Mouse (Mus musculus) intestine, embryonic 14.5 days (tissue): Measurements from ENCODE around the gene Ccdc142. TPM values are rescaled to one million over a fixed set of nuclear protein-coding genes. Genes with fewer than 3 reads are reported as not detected.

Experiments used
- ATAC-seq: fragments of 200-750 bp; cut with Nextera tagmentation; replicated peaks from 2 replicates; pipeline ENCODE4 v1.8.0; 2017; ENCODE audit warnings: low read depth, moderate number of reproducible peaks, moderate TSS enrichment, moderate library complexity; ENCODE audit not compliant: low FRiP score, low TSS enrichment
- DNase-seq: peaks from one replicate; pipeline ENCODE4 v3.0.0-alpha.2; 2018; ENCODE audit warnings: low spot score
- H3K27ac ChIP-seq: fragments of 300-500 bp; sonication (generic); 2 replicates; pipeline ENCODE4 v1.5.1; 2014; ENCODE audit warnings: low read depth, mild to moderate bottlenecking, control low read depth
- H3K27me3 ChIP-seq: fragments of 300-500 bp; sonication (generic); replicated peaks from 2 replicates; pipeline ENCODE4 v1.6.1; 2014; ENCODE audit warnings: low read length, control low read depth; ENCODE audit not compliant: control insufficient read depth, insufficient read depth
- H3K36me3 ChIP-seq: fragments of 300-500 bp; sonication (generic); 2 replicates; pipeline ENCODE4 v1.6.1; 2014; ENCODE audit warnings: low read length, control low read depth; ENCODE audit not compliant: control insufficient read depth, insufficient read depth
- H3K4me1 ChIP-seq: fragments of 300-500 bp; sonication (generic); replicated peaks from 2 replicates; pipeline ENCODE4 v1.6.1; 2014; ENCODE audit warnings: low read length, control low read depth, mixed read lengths; ENCODE audit not compliant: control insufficient read depth, insufficient read depth
- H3K4me2 ChIP-seq: fragments of 300-500 bp; sonication (generic); 2 replicates; pipeline ENCODE4 v1.6.1; 2014; ENCODE audit warnings: low read length
- H3K4me3 ChIP-seq: fragments of 300-500 bp; sonication (generic); 2 replicates; pipeline ENCODE4 v1.5.1; 2014; ENCODE audit warnings: low read depth, low read length, control low read depth, mixed read lengths
- H3K9ac ChIP-seq: fragments of 300-500 bp; sonication (generic); 2 replicates; pipeline ENCODE4 v1.6.1; 2014; ENCODE audit warnings: mild to moderate bottlenecking, low read length
- H3K9me3 ChIP-seq: fragments of 300-500 bp; sonication (generic); 2 replicates; pipeline ENCODE4 v1.6.1; 2016; ENCODE audit warnings: low read length, control low read depth; ENCODE audit not compliant: control insufficient read depth
- WGBS: fragments of 180-500 bp; shearing (Covaris S2); extraction: QIAGEN DNeasy Blood & Tissue Kit; methylation state at CpG from one replicate; pipeline ENCODE4 v1.1.7; 2014; 5-methylcytosine and 5-hydroxymethylcytosine counted together
- polyA plus RNA-seq: library from polyadenylated mRNA; unstranded; fragments of >200 nt; fragmentation: Nextera tagmentation; extraction: Ambion mirVana; gene quantifications from 2 replicates; pipeline ENCODE4 v1.2.1, GENCODE M21; 2014

The Ccdc142 gene
- polyA plus RNA-seq, 1 experiment from 2014 or later: 2.9 TPM

DNA sequence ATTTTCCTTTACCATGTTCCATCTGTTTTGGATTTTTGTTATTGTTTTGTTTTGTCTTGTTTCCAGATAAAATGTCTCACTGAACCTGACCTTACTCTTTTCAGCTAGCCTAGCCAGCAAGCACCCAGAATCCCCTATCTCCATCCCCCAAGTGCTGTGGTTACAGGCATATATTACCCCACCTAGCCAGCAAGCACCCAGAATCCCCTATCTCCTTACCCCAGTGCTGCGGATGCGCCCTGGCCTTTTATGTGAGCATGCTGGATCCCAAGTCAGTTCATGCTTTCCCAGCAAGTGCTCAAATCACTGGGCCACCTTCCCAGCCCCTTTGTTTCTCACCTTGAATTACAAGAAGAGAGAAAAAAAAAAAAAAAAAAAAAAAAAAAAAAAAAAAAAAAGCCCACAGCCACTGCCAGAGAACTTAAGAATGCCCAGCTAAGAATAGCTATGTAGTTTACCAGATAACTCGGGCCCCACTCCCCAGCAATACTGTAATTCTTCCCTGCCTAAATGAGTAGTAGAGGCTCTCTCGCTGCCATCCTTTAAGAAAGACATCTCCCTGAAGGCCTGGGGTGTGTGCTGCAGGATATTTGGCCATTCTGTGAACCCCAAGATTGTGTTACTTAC lies 10.2 kb downstream of the Ccdc142 start:
- Histone ChIP-seq H3K36me3 (peaks cover 16% of the 10 kb centered on the region), H3K27ac (no peak overlapping the region), H3K4me3 (no peak overlapping the region), H3K27me3 (no peaks in the 10 kb centered on the region), H3K9ac (no peak overlapping the region), H3K9me3 (no peaks in the 10 kb centered on the region), H3K4me1 (peaks cover 19% of the 10 kb centered on the region), H3K4me2 (no peak overlapping the region)
- WGBS: 87% methylated on average over 4 of the region's 4 CpGs
- ATAC-seq (no peak), DNase-seq (no peak)

- no peaks in the 10 kb centered on the region for H3K9me3 ChIP-seq
- no peaks in the 10 kb centered on the region for H3K27me3 ChIP-seq
- peak within 1 kb of the TSS; percentile 76 for H3K27ac ChIP-seq
- DNase-seq: peak; percentile 92
- H3K4me1 ChIP-seq: peaks cover 21% of the 10 kb centered on the region
- peak within 1 kb of the TSS; percentile 80 for H3K9ac ChIP-seq
- peak within 1 kb of the TSS; percentile 79 for H3K4me3 ChIP-seq
- peak within 1 kb of the TSS; percentile 95 for H3K4me2 ChIP-seq
- peak; percentile 88 for ATAC-seq
- H3K36me3 ChIP-seq: peaks cover 46% of the 10 kb centered on the region
- under 1% methylated on average over 55 of the region's 58 CpGs for WGBS
These were observed 13.7 kb downstream of the Ccdc142 start, which contains the start of gene Mogs for GRCm38 (mm10) chr6:83115011-83115671. Gene Mogs, plus strand, starts transcription at chr6:83115496.

DNA sequence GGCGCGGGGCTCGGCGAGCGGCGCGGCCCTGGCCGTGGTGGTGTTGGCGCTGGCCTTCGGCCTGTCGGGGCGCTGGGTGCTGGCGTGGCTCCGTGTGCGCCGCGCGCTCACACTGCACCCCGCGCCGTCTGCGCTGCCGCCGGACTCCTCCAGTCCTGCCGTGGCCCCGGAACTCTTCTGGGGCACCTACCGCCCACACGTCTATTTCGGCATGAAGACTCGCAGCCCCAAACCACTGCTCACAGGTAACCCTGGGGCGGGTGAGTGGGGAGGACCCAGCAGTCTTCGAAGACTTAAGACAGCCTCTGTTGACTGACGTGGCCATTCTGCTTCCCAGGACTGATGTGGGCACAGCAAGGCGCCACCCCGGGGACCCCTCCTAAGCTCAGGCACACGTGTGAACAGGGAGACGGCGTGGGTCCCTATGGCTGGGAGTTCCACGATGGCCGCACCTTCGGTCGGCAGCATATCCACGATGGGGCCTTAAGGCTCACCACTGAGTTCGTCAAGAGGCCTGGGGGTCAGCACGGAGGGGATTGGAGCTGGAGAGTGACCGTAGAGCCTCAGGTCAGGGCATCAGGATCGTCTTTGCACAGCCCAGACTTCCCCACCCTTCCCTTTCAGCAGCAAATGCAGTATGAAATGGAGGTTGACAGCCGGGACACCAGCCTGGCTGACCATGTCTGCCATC lies 14.4 kb downstream of the Ccdc142 start:
- H3K36me3 ChIP-seq: peaks cover 39% of the 10 kb centered on the region
- peak overlapping the region; percentile 95 for H3K4me2 ChIP-seq
- H3K4me1 ChIP-seq: peaks cover 25% of the 10 kb centered on the region
- no peaks in the 10 kb centered on the region for H3K27me3 ChIP-seq
- H3K27ac ChIP-seq: peak overlapping the region; percentile 76
- H3K4me3 ChIP-seq: peak overlapping the region; percentile 79
- H3K9ac ChIP-seq: peak overlapping the region; percentile 80
- no peaks in the 10 kb centered on the region for H3K9me3 ChIP-seq
- ATAC-seq: no peak; the same call in 1 of the 2 replicates
- peak; percentile 70 for DNase-seq
- WGBS: 2% methylated on average over 45 of the region's 48 CpGs

DNA sequence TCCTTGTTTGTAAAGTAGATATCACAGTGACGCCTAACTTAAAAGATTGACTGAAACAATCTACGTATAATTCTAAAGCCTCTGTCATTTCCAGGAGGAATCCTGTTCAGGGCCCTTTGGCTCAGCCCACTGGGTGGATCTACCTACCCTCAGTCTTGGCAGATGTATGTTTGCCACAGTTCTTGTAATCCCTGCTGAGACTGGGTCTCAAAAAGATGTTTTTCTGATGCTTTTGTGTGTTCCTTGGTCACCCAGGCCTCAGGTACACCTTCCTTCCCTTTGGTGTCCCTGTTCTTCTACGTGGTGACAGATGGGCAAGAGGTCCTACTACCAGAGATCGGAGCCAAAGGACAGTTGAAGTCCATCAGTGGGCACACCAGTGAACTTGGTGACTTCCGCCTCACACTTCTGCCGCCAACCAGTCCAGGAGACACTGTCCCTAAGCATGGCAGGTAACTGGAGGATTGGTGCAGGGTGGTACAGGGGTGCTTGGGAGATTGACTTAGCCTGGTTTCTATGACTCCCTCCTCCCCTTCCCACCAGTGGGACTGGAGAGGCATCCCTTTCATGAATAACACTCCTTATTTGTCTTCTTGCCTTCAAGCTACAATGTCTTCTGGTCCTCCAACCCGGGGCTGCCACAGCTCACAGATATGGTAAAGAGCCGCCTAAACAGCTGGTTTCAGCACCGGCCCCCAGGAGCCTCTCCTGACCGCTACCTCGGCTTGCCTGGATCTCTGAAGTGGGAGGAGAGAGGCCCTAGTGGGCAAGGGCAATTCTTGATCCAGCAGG lies 15.2 kb downstream of the Ccdc142 start:
- Histone ChIP-seq H3K27ac (no peak overlapping the region), H3K4me3 (peak overlapping the region; percentile 79)
- WGBS: 76% methylated on average over 11 of the region's 11 CpGs

GRCm38 (mm10) chr6:83117165-83117438 lies 15.7 kb downstream of the Ccdc142 start:
- 87% methylated on average over 4 of the region's 4 CpGs for WGBS
- Histone ChIP-seq H3K4me3 (no peak overlapping the region), H3K27me3 (no peaks in the 10 kb centered on the region), H3K4me2 (no peak overlapping the region), H3K4me1 (peaks cover 25% of the 10 kb centered on the region), H3K9ac (no peak overlapping the region), H3K27ac (no peak overlapping the region), H3K9me3 (no peaks in the 10 kb centered on the region), H3K36me3 (peaks cover 31% of the 10 kb centered on the region)
- DNase-seq: no peak
- ATAC-seq: no peak

More for the DNA sequence above, 15.2 kb downstream of the Ccdc142 start:
- peaks cover 32% of the 10 kb centered on the region for H3K36me3 ChIP-seq
- no peak for ATAC-seq
- H3K9ac ChIP-seq: peak overlapping the region; percentile 80
- H3K4me1 ChIP-seq: peaks cover 25% of the 10 kb centered on the region
- no peaks in the 10 kb centered on the region for H3K9me3 ChIP-seq
- no peak for DNase-seq
- H3K27me3 ChIP-seq: no peaks in the 10 kb centered on the region
- peak overlapping the region; percentile 95 for H3K4me2 ChIP-seq

GRCm38 (mm10) chr6:83117616-83118015 lies 16.2 kb downstream of the Ccdc142 start:
- H3K4me1 ChIP-seq: peaks cover 30% of the 10 kb centered on the region
- H3K9me3 ChIP-seq: no peaks in the 10 kb centered on the region
- ATAC-seq (no peak), DNase-seq (no peak)
- H3K27me3 ChIP-seq: no peaks in the 10 kb centered on the region
- 89% methylated on average over 13 of the region's 13 CpGs for WGBS
- no peak overlapping the region for H3K9ac ChIP-seq
- no peak overlapping the region for H3K4me2 ChIP-seq
- H3K36me3 ChIP-seq: peaks cover 31% of the 10 kb centered on the region
- H3K4me3 ChIP-seq: no peak overlapping the region
- H3K27ac ChIP-seq: no peak overlapping the region

DNA sequence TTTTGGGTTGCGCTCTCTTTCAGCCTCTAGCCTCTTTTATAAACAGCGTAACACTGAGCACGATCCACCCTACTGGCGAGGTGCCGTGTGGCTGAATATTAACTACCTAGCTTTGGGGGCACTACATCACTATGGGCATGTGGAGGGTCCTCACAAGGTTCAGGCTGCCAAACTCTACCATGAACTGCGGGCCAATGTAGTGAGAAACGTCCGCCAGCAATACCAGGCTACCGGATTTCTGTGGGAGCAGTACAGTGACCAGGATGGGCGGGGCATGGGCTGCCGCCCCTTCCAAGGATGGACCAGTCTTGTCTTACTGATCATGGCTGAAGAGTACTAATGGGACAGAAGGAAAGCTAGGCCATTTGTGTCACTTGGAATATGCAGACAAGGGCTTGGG lies 17.0 kb downstream of the Ccdc142 start:
- ATAC-seq: no peak
- no peaks in the 10 kb centered on the region for H3K9me3 ChIP-seq
- peaks cover 31% of the 10 kb centered on the region for H3K36me3 ChIP-seq
- H3K4me3 ChIP-seq: no peak overlapping the region
- H3K9ac ChIP-seq: no peak overlapping the region
- H3K27me3 ChIP-seq: no peaks in the 10 kb centered on the region
- no peak overlapping the region for H3K27ac ChIP-seq
- H3K4me2 ChIP-seq: no peak overlapping the region
- DNase-seq: no peak
- WGBS: 78% methylated on average over 11 of the region's 11 CpGs
- H3K4me1 ChIP-seq: peaks cover 35% of the 10 kb centered on the region
